Mouse (Mus musculus) thymus, postnatal 36 days (tissue): ENCODE measurements around the gene Kcnv2.

ENCODE experiments used
- DNase-seq, 2 experiments: peaks; one replicate each; pipeline ENCODE4 v3.0.0; 2022; ENCODE audit warnings: mixed read lengths in 2 of 2

Kcnv2 gene

DNA sequence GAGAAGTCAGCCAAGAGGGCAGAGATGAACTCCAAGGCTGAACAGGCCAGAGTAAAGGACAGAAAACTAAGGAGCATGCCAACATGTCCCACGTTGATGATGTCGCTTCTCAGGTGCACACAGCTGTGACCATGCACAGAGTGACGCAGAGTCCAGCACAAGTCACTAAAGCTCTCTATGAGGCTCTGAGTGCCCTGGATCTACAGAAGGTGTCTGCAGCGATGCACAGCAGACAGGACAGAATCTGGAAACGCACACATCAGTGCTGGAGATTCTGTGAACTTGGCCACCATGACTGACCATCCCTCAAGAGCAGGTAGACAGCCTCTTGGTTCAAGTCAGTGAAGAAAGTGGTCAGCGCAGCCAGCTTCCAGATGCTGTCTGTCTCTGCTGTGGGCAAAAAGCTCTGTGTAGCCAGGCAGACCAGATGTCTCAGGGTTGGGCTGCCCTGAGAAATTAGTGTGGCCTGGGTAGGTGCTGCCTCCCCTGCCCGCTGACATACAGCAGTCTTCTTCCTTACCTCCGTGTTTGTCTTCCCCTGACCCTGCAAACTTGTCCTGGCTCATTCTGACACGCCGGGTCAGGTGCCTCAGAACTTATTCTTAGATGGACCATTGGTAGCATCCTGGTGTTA lies 43.8 kb downstream of the Kcnv2 start:
- DNase-seq, result no peak

DNA sequence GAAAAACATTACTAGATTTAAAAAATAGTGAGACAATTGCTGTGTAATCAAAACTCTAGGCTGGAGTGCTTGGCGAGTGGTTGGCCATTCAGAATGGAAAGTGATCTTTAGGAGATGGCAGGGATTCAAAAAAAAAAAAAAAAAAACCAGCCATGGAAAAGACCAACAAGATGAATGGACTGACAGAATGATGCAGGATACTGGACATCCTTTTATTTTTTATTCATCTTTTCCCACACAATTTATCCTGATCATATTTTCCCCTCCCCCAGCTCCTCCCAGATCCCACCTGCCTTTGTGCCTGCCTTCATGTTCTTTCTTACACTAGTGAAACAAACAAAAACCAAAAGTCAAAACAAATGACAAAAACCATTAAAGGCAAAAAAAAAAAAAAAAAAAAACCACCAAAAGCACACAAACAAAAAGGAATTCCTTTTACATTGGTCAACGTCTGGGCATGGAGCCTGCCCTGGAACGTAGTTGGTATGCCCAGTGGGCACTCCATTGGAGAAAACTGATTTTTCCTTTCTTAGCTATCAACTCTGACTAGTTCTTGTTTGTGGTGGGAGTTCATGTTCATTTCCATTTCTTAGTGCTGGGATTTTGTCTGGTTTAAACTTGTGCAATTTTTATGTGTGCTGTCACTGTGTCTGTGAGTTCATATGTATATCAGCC lies 47.2 kb downstream of the Kcnv2 start:
- no peak for DNase-seq

DNA sequence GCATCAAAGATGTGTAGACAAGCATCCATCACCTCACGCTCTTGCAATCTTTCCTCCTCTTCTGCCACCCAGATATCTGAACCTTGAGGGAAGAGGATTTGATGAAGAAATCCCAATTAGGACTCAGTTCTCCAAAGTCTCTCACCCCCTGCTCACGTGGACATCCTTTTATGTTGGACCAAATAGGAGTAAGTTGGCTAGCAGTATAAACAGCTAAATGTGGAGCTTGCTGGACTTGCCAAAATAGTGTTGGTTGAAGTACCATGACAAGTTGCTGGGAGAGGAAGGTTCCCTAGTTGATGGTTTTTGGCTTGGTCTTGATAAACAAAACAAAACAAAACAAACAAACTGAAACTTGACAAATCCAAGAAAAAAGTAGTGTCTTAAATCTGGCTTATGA lies 47.8 kb downstream of the Kcnv2 start:
- DNase-seq, result no peak

DNA sequence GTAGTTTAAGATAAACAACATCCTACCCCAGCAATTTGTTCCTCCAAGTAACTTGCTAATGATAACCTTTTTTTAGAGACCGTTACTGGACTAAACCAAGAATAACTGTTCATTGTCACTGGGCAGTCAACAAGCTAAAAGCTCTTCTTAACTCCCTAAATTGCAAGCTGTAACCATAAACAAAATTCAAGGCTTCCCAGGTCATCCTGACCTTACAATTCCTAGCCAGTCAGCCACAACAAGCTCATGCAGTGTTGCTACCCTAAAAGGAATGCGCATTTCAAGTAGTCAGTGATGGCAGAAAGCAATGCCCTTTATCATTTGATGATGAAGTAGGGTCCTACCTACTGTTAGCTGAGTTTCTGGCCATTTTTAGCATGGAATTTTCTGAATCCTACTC lies 48.4 kb downstream of the Kcnv2 start:
- no peak for DNase-seq

DNA sequence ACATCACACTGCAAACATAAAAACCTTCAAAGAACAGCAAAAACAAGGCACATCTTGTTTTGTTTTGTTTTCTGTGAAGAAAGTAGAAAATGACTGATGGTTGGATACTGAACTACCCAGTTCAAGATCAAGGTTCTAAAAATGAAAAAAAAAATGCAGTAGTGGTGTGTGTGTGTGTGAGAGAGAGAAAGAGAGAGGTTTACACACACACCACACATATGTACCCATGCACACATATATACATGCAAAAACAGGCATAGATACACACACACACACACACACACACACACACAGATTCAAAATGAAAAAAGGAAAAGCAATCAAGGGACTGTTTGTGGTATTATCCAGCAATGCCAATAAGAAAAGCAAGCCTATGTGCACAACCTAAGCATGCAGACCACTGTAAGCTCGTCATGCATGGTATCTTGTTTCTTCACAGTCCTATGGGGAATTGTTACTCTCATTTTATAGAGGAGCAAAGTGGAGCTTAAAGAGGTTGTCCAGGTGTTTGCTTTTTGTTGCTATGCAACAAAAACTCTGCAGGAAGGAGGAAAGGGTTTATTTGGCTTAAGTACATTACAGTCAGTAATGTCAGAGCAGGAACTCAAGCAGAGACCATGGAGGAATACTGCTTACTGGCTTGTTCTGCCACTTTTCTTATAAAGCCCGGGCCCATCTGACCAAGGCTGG lies 57.5 kb downstream of the Kcnv2 start:
- DNase-seq, result no peak

DNA sequence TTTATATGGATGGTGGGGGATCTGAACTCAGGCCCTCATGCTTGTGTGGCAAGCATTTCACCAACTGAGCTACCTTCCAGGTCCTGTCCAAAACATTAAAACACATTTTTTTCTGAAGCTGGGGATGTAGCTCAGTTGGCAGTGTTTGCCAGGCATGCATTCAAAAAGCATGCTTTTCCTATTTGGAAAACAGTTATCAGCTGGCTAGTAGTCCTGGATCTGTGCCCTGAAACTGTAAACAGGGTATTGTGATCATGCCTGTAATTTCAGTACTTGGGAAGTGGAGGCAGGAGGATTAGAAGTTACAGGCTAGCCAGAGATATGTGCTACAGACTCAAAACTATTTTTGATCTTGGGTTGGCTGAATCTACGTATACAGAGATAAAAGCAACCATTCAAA lies 59.7 kb downstream of the Kcnv2 start:
- DNase-seq, result no peak

DNA sequence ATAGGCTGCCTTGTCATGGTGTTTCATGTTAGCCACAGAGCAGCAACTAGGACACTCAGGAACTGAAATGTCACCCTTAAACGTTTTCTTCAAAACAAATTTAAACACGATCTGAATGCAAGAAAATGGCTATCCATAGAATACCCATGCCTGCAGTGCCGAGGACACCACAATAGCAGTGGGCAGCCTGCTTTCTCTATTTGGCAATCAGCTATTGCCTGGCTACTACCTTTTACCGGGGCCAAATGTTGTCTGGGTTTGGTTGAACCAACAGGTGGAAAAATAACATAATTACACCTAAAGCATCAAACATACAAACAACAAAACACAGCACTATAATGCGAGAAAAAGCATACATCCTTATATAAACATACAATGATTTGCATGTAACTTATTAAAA lies 60.9 kb downstream of the Kcnv2 start:
- DNase-seq, result no peak

DNA sequence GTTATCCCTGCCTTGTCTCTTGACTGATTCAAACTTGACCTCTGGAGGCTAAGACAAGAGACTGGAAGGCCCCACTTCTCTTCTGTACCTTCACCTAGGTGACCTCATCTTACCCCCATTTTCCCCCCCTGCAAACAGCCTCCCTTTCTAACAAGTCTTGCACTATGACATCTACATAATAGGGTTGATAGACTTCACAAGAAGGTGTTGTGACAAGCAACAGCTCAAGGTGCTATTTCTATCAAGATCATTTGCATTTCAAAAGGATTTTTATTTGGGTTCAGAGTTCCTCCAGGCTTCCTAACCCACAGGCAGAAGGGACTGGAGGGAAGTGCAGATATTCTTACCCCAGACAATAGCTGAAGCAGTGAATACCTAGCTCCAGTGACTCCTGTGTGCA lies 62.9 kb downstream of the Kcnv2 start:
- DNase-seq, result no peak
